Mouse (Mus musculus): ENCODE data around the gene A130010J15Rik. TPM values are rescaled to one million over a fixed set of nuclear protein-coding genes. Genes with fewer than 3 reads are reported as not detected.

A130010J15Rik gene
- total RNA-seq (2023) = 2.7 to 3.5 TPM (median 2.8 TPM) in 4 replicates

DNA sequence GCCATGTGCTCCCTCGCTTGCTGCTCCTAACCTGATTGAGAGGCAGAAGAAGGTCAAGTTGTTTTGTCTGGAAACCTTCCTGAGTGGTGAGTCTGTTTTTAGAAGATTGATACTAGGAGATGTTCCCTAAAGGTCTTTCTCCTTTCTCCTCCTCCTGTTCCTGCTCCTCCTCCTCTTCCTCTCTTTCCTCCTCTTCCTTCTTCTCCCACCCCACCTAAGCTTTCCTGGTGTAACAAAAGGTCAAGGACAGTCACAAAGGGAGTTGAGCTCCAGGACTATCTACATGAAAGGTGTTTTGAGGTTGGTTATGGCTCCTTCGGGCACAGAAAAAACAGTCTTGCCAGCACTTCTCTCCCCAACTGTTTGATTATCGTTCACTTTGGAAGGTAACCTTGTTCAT, at the start of gene A130010J15Rik:
Gene A130010J15Rik, plus strand, starts transcription at position 301 of the 400 bp plus-strand sequence.

GRCm38 (mm10) chr1:193129786-193130455, 37.9 kb upstream of the A130010J15Rik start, which contains the start of gene Diexf:
Gene Diexf, minus strand, starts transcription at chr1:193130272.

DNA sequence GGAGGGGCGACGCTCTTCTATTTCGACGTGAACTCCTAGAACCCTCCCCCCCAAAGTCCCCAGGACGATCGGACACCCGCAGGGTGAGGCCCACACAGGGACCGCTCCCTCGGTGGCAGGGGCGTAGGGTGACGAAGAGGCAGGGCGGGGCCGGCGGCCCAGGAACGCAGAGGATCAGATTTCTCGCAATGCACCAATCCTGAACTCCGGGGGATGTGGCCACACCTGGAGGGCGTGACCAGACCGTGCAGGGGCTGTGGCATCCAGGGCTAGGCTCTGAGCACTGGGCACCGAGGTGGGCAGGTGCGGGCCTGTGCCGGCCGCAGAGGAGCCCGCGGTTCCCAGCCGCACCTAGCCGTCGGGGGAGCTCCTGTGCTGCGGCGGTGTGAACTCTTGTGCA, 15.0 kb upstream of the A130010J15Rik start, which contains the start of gene Irf6:
Gene Irf6, plus strand, starts transcription at position 240 of the 400 bp plus-strand sequence.

DNA sequence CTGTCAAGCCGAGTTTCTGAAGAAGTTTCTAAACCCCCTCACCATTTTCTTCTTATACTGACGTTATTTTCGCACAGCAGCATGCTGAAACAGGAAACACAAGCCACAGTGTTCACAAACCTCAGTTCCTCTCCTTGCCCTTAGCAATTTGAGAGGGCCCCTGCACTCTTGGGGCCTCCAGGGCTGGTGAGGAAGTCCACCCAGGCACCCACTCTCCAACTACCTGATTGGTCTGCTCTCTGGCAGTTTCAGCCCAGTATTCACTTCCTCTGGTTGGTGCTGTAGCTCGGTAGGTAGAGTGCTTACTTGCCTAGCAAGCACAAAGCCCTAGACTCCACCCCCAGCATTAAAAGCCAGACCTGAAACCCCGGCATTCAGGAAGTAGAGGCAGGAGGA, 33.5 kb downstream of the A130010J15Rik start, which contains the start of gene Traf3ip3:
Gene Traf3ip3, minus strand, starts transcription at position 321 of the 396 bp plus-strand sequence.

DNA sequence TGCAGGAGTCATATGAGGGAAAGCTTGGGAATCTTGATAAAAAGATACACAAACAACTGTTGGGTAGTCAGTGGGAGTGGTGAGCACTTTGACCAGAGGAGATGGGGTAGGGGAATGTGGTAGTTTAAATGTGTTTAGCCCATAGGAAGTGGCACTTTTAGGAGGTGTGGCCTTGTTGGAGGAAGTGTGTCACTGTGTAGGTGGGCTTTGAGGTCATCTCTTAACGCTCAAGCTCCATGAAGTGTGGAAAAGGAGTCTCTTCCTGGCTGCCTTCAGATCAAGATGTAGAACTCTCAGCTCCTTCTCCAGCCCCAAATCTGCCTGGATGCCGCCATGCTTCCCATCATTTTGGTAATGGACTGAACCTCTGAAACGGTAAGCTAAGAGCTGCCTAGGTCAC, 39.7 kb downstream of the A130010J15Rik start, which contains the start of gene Lamb3:
Gene Lamb3, plus strand, starts transcription at position 197 of the 400 bp plus-strand sequence.

Other genes starting within 250 kb of the A130010J15Rik start
- gene Syt14, start 132.3 kb upstream of the A130010J15Rik start, total RNA-seq (2023) = not detected in 4 replicates
- gene Diexf, start 37.8 kb upstream of the A130010J15Rik start, total RNA-seq (2023) = 37.1 to 59.1 TPM (median 47.9 TPM) in 4 replicates
- gene Irf6, start 14.9 kb upstream of the A130010J15Rik start, total RNA-seq (2023) = 0.15 to 0.18 TPM in 2 of 4 replicates, not detected in the others
- 327 to 372 TPM (median 355 TPM) in 4 replicates for gene Traf3ip3, start 33.7 kb downstream of the A130010J15Rik start, total RNA-seq (2023)
- gene Lamb3, start 39.7 kb downstream of the A130010J15Rik start, total RNA-seq (2023) = 20.0 to 33.6 TPM (median 26.3 TPM) in 4 replicates
- gene Hsd11b1, start 96.0 kb downstream of the A130010J15Rik start, total RNA-seq (2023) = 7.7 to 12.7 TPM (median 11.1 TPM) in 4 replicates
- gene G0s2, start 105.2 kb downstream of the A130010J15Rik start, total RNA-seq (2023) = 0.70 TPM in 1 of 4 replicates, not detected in the others
- 0.29 TPM in 1 of 4 replicates, not detected in the others for gene Camk1g, start 202.3 kb downstream of the A130010J15Rik start, total RNA-seq (2023)